Mouse (Mus musculus) erythroblast, embryonic 14.5 days (primary cell): ENCODE measurements around the gene Ttc7.
"Not testable (repeated sequence)": the region's sequence is repeated elsewhere in the genome, so short reads cannot be mapped to it uniquely, and the experiment has no call there.

Experiments
- GATA1 ChIP-seq: IDR thresholded peaks from 2 replicates; pipeline ENCODE4 v1.6.1; 2012; ENCODE audit warnings: low read length, inconsistent platforms, mixed read lengths
- TAL1 ChIP-seq: IDR thresholded peaks from 3 replicates; pipeline ENCODE4 v1.6.1; 2012; ENCODE audit warnings: low read length, inconsistent platforms, mixed read lengths

DNA sequence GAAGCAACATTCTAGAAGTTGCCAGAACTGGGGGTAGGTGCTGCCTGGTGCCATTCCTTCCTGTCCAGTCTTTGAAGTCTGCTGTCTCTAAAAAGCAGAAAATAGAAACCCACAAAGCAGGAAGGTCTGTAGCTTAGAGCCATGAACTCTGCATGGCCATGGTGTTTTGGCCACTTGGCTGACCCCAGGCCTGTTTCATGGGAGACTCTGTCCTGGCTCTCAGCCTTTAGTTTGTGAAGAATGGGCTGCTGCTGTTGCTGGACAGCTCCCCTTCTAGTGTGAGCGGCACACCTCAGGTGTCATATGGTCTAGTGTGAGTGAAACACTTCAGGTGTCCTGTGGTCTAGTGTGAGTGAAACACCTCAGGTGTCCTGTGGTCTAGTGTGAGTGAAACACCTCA, 14.0 kb downstream of the Ttc7 start:
- not testable (repeated sequence) for TF ChIP-seq GATA1, TAL1
